Mouse (Mus musculus) cerebellum, postnatal 36 days (tissue): ENCODE measurements around the gene Mug2.
"Not testable (repeated sequence)": the region's sequence is repeated elsewhere in the genome, so short reads cannot be mapped to it uniquely, and the experiment has no call there.

Experiments used
- DNase-seq, 2 experiments: peaks; one replicate each; pipeline ENCODE4 v3.0.0; 2021 to 2022; ENCODE audit warnings: mixed read lengths in 2 of 2

Gene Mug2

DNA sequence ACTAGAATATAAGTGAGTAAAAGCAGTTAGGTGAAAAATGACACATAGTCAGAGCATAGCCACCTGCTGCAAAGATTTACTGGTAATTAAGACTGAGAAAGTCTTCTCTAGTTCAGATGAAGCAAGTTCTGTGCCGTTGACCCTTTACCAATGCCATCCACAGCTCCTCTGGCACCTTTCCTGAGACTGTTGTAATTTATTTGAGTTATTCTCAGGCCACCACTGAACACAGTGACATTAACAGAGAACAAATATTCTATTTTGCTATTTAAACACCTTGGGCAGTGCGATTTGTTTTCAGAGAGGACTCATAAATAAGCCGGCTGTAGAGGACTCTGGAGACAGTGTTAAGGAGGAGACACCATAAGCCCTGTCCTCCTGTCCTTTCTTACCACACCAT lies at the start of gene Mug2:
Gene Mug2, plus strand, starts transcription at position 301 of the 400 bp plus-strand sequence.
- not testable (repeated sequence) for DNase-seq

DNA sequence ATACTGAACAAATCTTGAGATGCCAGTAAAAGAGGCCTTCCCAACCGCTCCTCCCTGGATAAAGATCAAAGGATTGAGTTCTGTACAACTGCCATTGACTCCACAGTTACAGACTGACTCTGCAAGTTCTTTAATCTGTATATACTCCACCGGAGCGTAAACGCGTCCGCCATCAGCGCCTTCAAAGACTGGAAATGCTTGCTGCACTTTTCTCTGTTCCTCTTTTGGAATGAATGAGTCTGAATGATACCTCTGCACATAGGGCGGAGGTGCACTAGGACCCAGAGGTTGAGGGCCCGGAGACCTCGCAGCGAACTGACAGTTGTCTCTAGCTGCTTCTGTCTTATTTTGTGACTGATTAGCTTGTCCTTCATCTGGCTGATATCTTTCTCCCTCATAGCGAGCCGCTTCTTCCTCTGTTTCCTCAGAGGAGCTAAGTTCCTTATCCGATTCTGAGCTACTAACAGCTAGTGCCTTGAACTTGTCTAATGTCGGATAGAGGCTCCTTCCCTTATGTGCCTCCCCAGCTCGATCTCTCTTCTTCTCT lies 48.7 kb upstream of the Mug2 start:
- DNase-seq = not testable (repeated sequence)

DNA sequence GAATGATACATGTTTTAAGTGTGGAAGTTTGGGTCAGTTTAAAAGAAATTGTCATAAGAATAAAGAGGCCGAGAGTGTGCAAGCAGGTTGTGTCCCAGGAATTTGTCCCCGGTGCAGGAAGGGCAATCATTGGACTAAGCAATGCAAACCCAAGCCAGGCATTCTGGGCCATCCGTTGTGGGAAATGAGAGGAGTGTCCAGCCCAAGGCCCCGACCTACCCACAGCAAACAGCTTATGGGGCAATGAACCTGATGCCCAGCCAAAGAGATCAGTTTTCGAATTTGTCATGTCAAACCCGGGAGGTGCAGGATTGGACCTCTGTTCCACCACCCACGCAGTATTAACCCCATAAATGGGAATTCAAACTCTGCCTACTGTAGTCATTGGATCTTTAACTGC lies 30.9 kb upstream of the Mug2 start:
- no peak for DNase-seq

DNA sequence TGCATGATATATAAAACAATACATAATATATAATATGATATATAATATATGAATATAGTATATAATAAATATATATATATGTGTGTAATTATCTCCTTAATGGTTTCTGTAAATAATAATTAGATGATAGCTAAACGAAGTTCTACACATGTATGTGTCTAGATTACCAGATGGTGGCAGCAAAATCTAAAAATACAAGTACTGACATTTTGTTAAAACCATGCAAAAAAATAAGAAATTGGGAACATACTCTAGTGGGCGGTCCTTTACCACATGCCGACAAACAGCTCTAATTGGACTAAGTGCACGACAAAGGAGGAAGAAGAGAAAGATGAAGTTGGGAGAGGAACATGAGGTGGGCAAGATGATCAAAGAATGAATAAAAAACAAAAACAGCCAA lies 94.3 kb downstream of the Mug2 start:
- DNase-seq = no peak

DNA sequence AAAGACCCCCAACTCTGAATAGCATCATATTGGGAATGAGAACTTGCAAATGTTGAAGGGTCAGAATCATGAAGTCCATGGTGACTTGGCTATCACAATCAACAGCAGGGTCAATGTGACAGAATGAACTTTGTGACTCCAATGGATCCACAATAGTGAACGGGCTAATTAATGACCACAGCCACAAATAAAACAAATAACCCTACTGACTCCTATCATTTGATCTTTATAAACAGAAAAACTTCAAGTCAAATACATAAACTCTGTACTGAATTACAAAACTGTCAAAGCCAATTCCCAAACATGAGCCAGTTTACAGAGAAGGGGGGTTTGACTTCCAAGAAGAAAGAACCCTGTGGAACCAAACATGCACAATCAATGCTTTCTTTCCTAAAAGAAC lies 95.1 kb downstream of the Mug2 start:
- DNase-seq = no peak

DNA sequence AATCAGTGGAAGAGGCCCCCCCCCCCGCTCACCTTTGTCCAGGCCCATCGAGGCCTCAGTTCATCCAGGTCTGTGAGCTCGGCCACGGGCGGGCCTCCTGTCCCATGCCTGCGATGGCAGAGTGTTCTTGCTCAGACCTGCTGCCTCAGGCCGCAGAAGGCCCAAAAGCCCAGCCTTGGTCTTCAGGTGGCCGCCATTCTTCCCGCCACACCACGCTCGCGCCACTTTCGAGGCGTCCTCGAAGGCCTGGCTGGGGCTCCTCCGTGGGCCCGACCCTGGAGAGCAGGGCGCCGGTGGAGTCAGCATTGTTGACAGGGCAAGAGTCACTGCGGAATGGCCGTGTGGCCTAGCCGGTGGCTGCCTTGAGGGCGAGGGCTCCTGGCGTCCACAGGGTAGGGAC lies 110.4 kb downstream of the Mug2 start:
- no peak for DNase-seq

DNA sequence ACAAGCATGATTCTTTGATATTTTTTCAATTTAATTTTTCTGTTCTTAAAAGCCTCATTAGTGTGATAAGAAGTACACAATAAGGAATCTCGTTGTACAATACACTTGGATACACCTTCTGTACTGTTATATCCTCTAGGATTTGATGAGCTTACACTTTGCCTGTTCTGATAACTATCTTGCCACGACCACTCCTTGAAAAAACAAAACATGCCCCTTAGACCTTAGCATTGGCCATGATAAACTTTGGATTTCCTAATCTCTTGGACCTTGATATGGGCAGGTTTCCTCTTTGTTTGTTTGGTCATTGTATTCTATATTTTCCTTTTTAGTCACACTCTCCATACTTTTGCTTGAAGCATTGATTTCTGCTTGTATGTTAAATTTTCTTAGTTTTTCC lies 123.0 kb downstream of the Mug2 start:
- DNase-seq = no peak
